Mouse (Mus musculus) B cell, adult 2 months (primary cell): ENCODE measurements around the gene Rmdn2.

Source experiments
- DNase-seq, 2 experiments: peaks; one replicate each; pipeline ENCODE4 v3.0.0; 2022

Gene Rmdn2

GRCm38 (mm10) chr17:79611545-79611944 is at the start of gene Rmdn2:
TSS of gene Rmdn2 (plus strand) at chr17:79611863.
- DNase-seq: no peak

GRCm38 (mm10) chr17:79563067-79563620 is 48.5 kb upstream of the Rmdn2 start:
- DNase-seq: no peak

- no peak for DNase-seq
These were observed 47.9 kb upstream of the Rmdn2 start for GRCm38 (mm10) chr17:79563721-79564120.

GRCm38 (mm10) chr17:79565241-79565961 is 46.3 kb upstream of the Rmdn2 start:
- DNase-seq: no peak

GRCm38 (mm10) chr17:79568401-79568800 is 43.3 kb upstream of the Rmdn2 start:
- DNase-seq: no peak

- DNase-seq: no peak
These were observed 33.3 kb upstream of the Rmdn2 start for GRCm38 (mm10) chr17:79578328-79578727.

GRCm38 (mm10) chr17:79580264-79580920 is 31.3 kb upstream of the Rmdn2 start:
- DNase-seq: peak; percentile 71 to 73

GRCm38 (mm10) chr17:79583466-79583865 is 28.2 kb upstream of the Rmdn2 start:
- no peak for DNase-seq

GRCm38 (mm10) chr17:79584246-79584800 is 27.3 kb upstream of the Rmdn2 start:
- DNase-seq: no peak

GRCm38 (mm10) chr17:79589913-79590312 is 21.8 kb upstream of the Rmdn2 start:
- DNase-seq: no peak

GRCm38 (mm10) chr17:79595996-79596395 is 15.7 kb upstream of the Rmdn2 start:
- no peak for DNase-seq

- DNase-seq: no peak
These were observed 13.5 kb upstream of the Rmdn2 start for GRCm38 (mm10) chr17:79598151-79598550.

GRCm38 (mm10) chr17:79598596-79599577 is 12.8 kb upstream of the Rmdn2 start:
- DNase-seq: no peak

GRCm38 (mm10) chr17:79600108-79600507 is 11.6 kb upstream of the Rmdn2 start:
- no peak for DNase-seq

GRCm38 (mm10) chr17:79602381-79602780 is 9.3 kb upstream of the Rmdn2 start:
- DNase-seq: no peak

GRCm38 (mm10) chr17:79603427-79603826 is 8.2 kb upstream of the Rmdn2 start:
- no peak for DNase-seq

- no peak for DNase-seq
These were observed 5.9 kb upstream of the Rmdn2 start for GRCm38 (mm10) chr17:79605794-79606193.

GRCm38 (mm10) chr17:79609697-79610096 is 2.0 kb upstream of the Rmdn2 start:
- no peak for DNase-seq

GRCm38 (mm10) chr17:79610163-79610755 is 1.4 kb upstream of the Rmdn2 start:
- no peak for DNase-seq

- DNase-seq: peak; percentile 70 to 74
These were observed 3.3 kb downstream of the Rmdn2 start for GRCm38 (mm10) chr17:79614691-79615588.

- DNase-seq: no peak
These were observed 4.2 kb downstream of the Rmdn2 start for GRCm38 (mm10) chr17:79615897-79616296.
